Mouse (Mus musculus): ENCODE results near the gene Irf2bp2.

Irf2bp2 gene

DNA sequence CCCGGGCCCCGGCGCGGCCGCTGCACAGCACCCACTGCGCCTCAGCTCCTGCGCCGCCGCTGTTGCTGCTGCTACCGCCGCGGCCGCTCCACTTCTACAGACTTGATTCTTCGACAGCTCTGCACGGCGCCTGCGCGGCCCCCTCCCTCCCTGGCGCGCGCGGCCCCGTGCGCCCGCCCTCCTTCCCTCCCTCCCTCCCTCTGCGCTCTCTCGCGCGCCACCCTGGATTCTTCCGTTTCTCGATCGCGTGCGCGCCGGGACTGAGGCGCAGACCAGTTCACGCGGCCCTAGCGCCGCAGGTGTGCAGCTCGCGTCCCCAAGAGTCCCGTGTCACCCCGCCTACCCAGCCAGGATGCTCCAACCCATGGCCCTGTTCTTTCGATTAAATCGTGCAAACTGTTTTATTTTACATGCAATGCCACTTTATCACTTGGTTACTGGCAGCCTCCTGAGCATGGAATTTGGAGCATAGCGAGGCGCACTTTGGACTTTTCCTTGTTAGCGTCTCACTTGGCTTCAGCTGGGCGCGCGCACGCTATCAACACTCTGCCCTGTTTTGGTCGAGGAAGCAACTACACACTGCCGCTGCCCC is at the start of gene Irf2bp2:
Irf2bp2 (minus strand) TSS at position 98 of the 592 bp plus-strand sequence.
- peak; percentile 79 for DNase-seq (ENCODE audit: low spot score)

DNA sequence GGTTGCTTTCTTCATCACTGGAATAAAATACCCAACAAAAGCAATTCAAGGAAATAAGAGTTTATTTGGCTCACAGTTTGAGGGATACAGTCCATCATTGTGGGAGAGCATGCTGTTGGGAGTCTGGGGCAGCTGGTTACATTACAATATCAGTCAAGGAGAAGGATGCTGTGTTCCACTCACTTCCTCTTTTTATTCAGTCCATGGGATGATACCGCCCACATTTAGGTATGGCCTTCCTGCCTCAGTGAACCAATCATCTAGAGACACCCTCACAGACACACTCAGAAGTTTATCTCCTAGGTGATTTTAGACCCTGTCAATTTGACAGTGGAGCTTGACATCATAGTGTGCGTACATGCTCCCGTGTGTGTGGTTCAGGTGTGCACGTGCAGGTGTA is 48.9 kb upstream of the Irf2bp2 start:
- no peak for DNase-seq (ENCODE audit: low spot score)

DNA sequence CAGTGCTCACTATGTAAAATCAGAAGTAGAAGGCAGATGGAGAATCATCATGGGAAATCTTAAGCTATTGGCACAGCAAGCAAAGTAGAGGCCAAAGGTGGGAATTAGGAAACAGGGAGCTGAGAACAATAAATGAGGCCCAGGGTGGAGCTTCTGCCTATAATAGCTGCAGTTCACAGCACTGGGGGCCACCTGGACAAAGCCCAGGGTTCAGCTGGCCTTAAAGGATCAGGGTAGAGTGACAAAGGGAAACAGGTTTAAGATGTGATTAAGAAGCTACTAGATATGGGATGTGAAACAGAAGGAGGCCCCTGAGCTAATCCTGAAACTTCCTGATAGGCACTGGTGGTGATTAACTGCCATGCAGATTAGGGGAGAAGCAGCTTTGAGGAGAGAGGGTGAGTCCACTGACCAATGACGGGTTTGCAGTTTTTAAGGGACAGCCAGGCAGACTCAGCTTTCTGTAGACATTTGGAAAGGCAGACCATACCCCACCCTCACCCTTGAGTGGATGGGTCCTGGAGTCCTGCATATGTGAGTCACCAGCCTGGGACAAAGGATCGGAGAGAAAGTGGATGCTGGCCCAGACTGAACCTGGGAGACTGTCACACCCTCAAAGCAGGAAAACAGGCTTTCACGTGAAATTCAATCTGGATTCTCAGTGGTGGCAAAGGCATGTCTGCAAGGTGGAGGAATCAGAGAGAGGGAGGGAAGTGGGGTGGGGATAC is 47.9 kb upstream of the Irf2bp2 start:
- no peak for DNase-seq (ENCODE audit: low spot score)

DNA sequence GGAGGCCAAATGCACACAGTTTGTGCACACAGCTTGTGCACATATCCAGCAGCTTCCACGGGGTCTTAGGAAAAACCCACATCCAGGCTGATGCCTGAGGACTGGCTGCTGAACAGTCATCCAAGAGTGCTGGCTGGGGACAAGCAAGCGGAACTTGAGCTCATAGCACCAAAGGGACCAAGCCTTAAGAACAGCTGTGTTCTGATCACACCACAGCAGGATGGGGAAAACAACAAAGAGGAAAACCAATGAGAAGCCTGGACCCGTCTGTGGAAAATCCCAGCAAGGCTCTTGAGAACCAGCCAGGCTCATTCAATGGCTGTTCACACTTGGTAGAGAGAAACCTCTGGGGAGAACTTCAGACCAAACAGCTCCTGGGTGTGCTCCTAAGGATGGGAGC is 45.4 kb upstream of the Irf2bp2 start:
- DNase-seq (ENCODE audit: low spot score), result no peak

- DNase-seq (ENCODE audit: low spot score), result no peak
Measured at GRCm38 (mm10) chr8:126638027-126638426, 44.2 kb upstream of the Irf2bp2 start.

DNA sequence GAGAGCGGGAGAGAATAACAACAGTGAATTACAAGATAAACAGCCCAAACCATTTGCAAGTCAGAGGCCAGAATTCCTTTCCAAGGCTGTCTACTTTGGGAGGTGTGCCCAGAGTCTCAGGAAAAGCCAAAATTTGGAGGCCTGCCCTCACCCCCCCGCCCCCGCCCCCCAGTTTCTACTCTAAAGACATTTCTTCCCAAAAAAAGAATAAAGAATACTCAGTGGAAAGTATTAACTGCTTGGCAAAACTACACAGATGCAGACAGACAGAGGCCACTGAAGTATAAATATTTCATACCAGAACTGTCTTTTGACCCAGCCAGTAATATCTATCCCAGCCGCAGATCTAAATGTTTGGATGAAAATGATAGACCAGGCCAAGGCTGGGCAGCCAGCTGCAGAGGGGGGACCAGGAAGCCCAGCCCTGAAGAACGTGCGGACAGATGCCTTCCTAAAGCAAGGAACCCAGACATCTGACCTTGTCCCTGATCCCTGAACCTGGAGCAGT is 40.8 kb upstream of the Irf2bp2 start:
- DNase-seq (ENCODE audit: low spot score), result no peak

GRCm38 (mm10) chr8:126628616-126629015 is 34.8 kb upstream of the Irf2bp2 start:
- no peak for DNase-seq (ENCODE audit: low spot score)

GRCm38 (mm10) chr8:126626415-126626814 is 32.6 kb upstream of the Irf2bp2 start:
- no peak for DNase-seq (ENCODE audit: low spot score)

DNA sequence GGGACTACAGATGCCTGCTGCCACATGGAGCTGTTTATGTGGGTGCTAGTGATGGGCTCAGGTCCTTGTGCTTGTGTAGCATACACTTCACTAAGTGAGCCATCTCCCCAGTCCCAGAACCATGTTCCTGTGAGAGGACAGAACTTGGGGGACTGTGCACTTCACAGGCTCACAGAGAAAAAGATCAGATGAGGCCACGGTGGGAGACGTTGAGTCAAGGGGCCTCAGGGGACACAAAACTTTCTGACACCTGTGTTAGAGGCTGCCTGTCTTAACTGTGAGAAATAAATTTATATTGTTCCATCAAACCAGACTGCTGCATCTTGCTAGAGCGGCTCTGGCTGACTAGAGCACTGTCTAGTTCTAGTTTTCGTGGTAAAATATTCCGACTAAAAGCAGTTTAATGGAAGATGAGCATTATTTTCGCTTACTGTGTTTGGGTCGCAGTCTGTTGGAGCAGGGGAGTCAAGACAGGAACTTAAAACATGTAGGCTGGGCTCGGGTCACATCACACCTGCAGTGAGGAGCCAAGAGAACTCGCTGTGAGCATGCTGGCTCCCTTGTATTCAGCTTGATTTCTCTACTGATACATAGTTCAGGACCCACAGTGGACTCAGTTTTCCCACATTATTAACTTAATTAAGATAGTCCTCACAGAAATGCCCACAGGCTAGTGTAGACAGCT is 28.5 kb upstream of the Irf2bp2 start:
- no peak for DNase-seq (ENCODE audit: low spot score)

DNA sequence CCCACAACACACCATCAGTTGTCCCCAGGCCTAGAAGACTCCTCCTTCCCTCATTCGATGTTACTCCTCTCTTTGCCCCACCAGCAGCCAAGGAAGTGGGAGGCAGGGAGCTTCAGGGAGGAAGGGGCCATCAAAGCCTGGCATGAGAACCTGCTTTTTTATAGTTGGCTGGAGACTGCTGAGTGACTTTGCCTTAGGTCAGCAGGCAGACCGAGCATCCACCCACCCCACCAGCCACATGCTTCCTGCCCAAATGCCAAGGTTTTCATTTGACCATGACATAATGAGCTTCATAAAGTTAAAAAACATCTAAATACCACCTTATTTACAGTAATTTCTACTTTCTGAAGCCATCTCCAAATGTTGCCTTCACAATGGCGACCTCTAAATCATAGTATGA is 26.9 kb upstream of the Irf2bp2 start:
- no peak for DNase-seq (ENCODE audit: low spot score)

GRCm38 (mm10) chr8:126619487-126619886 is 25.7 kb upstream of the Irf2bp2 start:
- no peak for DNase-seq (ENCODE audit: low spot score)

DNA sequence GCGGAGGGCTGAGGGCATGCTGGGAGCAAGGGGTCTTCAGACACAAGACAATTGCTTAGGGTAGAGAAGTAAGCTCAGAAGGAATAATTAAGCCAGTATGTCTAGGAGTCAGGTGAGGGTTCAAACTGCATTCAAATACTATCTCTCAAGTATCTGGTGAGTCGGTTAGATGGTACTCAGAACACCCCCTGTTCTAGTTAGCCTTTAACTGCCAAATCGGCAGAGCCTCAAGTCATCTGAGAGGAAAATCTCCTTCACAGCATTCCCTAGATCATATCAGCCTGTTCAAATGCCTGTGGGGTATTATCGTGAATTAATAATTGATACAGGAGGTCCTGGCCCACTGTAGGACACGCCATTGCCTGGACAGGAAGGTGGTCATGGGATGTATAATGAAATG is 23.9 kb upstream of the Irf2bp2 start:
- DNase-seq (ENCODE audit: low spot score), result no peak

DNA sequence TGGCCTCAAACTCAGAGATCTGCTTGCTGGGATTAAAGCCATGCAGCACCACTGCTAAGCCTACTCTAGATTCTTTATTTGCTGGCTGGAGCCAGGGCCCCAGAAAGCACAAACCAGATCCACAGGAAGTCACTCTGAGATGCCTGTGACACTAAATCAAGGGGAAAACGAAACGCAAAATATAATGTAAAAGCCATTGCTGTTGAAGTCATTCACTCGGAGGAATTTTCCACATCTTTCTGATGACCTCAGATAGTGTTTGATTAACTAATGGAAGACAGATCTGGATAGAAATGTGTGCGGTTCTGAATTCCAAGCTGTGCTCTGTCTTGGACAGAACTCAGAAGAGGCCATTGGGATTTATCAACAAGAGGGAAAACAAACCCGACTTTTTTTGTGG is 22.9 kb upstream of the Irf2bp2 start:
- no peak for DNase-seq (ENCODE audit: low spot score)

GRCm38 (mm10) chr8:126615765-126616164 is 22.0 kb upstream of the Irf2bp2 start:
- peak; percentile 60 for DNase-seq (ENCODE audit: low spot score)

DNA sequence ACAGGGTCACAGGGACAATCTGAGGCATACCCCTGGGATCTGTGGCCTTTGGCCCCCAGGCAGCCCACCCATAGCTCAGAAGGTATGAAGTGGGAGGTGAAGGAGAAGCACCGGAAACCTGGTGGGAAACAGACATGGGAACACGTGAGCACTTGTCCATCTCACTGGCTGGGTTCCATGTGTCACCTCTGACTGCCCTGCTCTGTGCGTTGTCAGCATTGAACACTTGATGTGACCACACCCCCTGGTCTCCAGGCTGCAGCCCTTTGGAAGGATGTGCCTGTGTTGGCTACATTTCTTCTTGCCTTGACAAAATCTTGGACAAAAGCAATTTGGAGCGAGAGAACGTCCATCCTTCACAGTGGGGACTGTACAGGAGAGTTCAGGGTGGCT is 20.9 kb upstream of the Irf2bp2 start:
- no peak for DNase-seq (ENCODE audit: low spot score)

GRCm38 (mm10) chr8:126614062-126614739 is 20.4 kb upstream of the Irf2bp2 start:
- peak; percentile 57 for DNase-seq (ENCODE audit: low spot score)

DNA sequence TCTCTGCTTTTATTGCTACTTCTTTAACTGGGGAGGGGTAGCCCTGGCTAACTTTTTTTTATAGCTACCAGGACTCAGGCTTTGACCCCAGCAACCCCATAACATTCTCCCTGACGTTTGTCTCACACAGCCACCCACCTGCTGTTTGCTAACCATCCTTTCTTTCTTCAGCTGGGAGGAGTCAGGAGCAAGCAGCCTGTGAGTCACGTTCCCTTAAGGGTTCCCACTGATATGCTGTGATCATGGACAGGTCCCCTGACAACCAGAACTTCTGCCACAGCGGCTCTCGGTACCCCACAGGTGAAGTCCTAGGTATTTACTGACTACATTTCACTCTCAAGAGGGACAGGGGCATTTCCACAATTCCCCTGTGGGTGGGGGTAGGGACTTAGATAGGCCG is 19.4 kb upstream of the Irf2bp2 start:
- DNase-seq (ENCODE audit: low spot score), result no peak

DNA sequence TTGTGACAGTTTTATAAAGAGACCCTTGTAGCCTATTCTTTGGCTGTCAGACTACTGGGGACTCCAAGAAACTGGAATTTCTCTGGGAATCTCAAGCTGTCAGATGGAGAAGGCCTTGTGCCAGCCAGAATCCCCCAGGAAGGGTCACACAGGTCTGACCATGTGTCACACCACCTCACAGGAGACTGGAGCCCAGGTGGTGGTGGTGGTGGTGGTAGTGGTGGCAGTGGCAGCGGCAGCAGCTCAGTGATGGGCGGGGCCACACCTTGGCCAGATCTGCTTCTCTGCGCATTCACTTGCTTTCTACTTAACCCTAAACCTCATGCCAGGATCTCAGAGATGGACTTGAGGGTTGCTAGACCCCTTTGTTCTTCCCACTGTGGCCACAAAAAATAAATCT is 19.0 kb upstream of the Irf2bp2 start:
- no peak for DNase-seq (ENCODE audit: low spot score)

GRCm38 (mm10) chr8:126610713-126611112 is 16.9 kb upstream of the Irf2bp2 start:
- no peak for DNase-seq (ENCODE audit: low spot score)

DNA sequence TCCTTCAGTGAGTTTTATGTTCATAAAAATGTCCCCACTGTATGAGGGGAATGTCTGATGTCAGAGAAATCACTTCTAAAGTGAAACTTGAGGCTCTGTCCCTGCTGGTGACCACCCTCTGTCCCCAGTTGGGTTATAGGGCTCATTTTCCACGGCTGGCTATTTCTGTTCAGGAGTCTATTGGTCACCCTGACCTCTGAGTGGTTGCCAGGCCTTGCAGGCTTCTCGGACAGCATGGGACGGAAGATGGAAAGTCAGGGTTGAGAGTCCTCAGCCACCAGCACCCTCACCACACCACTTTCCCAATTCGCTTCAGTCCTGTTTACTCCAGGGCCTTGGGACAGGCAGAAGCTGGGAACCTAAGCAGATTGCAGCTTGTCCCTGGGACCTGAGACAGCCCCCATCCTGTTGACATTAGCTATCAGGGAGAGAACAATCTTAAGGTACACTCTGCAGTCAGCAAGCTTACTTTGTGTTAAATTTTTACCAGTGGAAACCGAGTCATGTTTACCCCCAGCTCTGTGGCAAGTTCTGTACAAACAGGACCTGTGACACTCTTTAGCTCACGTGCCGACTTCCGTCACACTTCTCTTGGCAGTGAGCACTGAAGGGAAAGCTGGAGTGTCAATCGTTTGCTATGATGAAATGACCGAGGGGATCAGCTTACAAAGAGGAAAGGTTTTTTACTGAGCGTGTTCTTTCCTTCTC is 15.9 kb upstream of the Irf2bp2 start:
- DNase-seq (ENCODE audit: low spot score), result no peak

DNA sequence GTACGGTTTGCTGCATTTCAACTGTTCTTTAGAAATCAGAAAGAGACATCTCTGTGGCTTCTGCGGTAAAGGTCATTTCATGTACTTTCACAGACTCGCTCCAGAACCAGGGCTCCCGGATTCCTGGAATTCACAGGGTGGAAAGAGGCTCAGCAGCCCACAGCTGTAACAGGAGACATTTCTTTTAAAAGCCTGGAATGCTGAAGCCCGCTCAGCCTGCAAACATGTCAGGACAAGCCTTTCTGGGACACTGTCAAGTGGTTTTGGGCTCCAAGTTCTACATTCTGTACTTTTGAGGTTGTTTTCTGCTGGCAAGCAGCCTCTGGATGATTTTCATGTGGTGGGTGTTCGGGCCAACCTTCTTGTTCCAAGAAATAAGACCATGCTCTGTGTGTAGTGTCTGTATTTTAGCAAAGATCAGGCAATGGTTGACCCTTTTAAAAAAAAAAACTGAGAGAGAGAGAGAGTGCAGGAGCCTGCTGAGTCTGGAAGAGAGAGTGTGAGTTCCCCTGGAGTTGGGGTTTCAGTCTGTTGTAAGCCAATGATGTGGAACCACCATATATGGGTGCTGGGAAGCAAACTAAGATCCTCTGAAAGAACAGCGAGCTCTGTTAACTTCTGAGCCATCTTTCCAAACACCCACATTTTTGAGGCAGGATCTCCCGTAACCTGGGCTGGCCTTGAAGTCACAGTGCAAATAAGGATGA is 9.6 kb upstream of the Irf2bp2 start:
- DNase-seq (ENCODE audit: low spot score), result no peak

All from urinary bladder, postnatal 25 days (tissue).